Mouse (Mus musculus) intestine, postnatal 0 days (tissue): Measurements from ENCODE around the gene Lrrc28. TPM values are rescaled to one million over a fixed set of nuclear protein-coding genes. Genes with fewer than 3 reads are reported as not detected.

ENCODE experiments used
- ATAC-seq: fragments of 200-750 bp; cut with Nextera tagmentation; 2 replicates; pipeline ENCODE4 v1.8.0; 2017; ENCODE audit warnings: mild to moderate bottlenecking, moderate TSS enrichment, moderate library complexity
- H3K27ac ChIP-seq: fragments of 300-500 bp; sonication (generic); 2 replicates; pipeline ENCODE4 v1.5.1; 2014; ENCODE audit warnings: mild to moderate bottlenecking, low read depth, low read length, moderate library complexity
- H3K27me3 ChIP-seq: fragments of 300-500 bp; sonication (generic); replicated peaks from 2 replicates; pipeline ENCODE4 v1.6.1; 2014; ENCODE audit warnings: low read length, mixed read lengths; ENCODE audit not compliant: control insufficient read depth, insufficient read depth
- H3K36me3 ChIP-seq: fragments of 300-500 bp; sonication (generic); 2 replicates; pipeline ENCODE4 v1.6.1; 2014; ENCODE audit warnings: mild to moderate bottlenecking, moderate library complexity; ENCODE audit not compliant: control insufficient read depth, insufficient read depth
- H3K4me1 ChIP-seq: fragments of 300-500 bp; sonication (generic); replicated peaks from 2 replicates; pipeline ENCODE4 v1.6.1; 2014; ENCODE audit warnings: antibody characterized with exemption, low read length, mixed read lengths; ENCODE audit not compliant: control insufficient read depth, insufficient read depth
- H3K4me2 ChIP-seq: fragments of 300-500 bp; sonication (generic); replicated peaks from 2 replicates; pipeline ENCODE4 v1.6.1; 2014; ENCODE audit warnings: low read depth, mild to moderate bottlenecking, moderate library complexity
- H3K4me3 ChIP-seq: fragments of 300-500 bp; sonication (generic); 2 replicates; pipeline ENCODE4 v1.5.1; 2014; ENCODE audit warnings: low read depth, low read length
- H3K9ac ChIP-seq: fragments of 300-500 bp; sonication (generic); 2 replicates; pipeline ENCODE4 v1.6.1; 2014; ENCODE audit warnings: mild to moderate bottlenecking, low read depth, low read length
- H3K9me3 ChIP-seq: fragments of 300-500 bp; sonication (generic); 2 replicates; pipeline ENCODE4 v1.6.1; 2016; ENCODE audit warnings: mixed run types; ENCODE audit not compliant: control insufficient read depth
- CTCF ChIP-seq: sonication (generic); IDR thresholded peaks from 2 replicates; pipeline ENCODE4 v1.5.1; 2016; ENCODE audit warnings: low read depth, mild to moderate bottlenecking, control low read depth, antibody characterized with exemption, moderate library complexity
- WGBS: fragments of 180-500 bp; shearing (Covaris S2); extraction: QIAGEN DNeasy Blood & Tissue Kit; methylation state at CpG from one replicate; pipeline ENCODE4 v1.1.7; 2014; 5-methylcytosine and 5-hydroxymethylcytosine counted together
- polyA plus RNA-seq: library from polyadenylated mRNA; unstranded; fragments of >200 nt; fragmentation: Nextera tagmentation; extraction: Ambion mirVana; gene quantifications from 2 replicates; pipeline ENCODE4 v1.2.1, GENCODE M21; 2015

The Lrrc28 gene
- polyA plus RNA-seq, 1 experiment from 2014 or later: 16.1 TPM

DNA sequence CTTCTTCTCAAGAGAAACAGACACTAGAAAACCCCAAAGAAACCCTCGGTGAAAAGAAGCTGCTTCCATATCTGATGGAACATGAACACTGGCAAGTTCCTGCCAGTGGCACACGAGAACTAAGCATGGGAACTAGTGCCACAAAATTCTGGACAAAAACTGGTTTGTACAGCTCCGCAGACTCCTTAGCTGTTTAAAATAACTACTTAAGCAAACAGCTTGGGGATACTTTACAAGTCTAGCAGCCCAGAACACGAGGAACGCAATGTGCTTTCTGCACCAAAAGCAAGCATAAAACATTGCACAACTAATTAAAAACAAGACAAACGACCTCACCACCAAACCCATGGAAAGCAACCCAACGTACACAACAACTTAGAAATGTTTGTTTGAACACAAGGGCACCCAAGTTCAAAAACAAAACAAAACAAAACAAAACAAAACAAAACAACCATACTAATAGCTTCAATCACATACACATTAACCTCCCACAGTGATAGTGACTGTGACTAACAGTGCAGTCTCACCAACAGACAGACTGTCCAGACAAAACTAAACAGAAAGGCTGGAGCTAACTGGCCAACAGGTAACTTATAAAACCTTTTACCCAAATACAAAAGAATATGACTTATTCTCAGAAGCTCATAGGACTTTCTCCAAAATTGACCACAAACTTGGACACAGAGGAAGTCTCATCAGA, 66.1 kb downstream of the Lrrc28 start:
- Histone ChIP-seq H3K27me3 (no peaks in the 10 kb centered on the region), H3K4me1 (no peaks in the 10 kb centered on the region), H3K4me2 (no peak overlapping the region), H3K27ac (no peak overlapping the region), H3K36me3 (no peaks in the 10 kb centered on the region), H3K4me3 (no peak overlapping the region), H3K9me3 (no peaks in the 10 kb centered on the region), H3K9ac (no peak overlapping the region)
- WGBS: 55% methylated on average over 7 of the region's 7 CpGs
- no peak for ATAC-seq
- TF ChIP-seq CTCF: no peak

DNA sequence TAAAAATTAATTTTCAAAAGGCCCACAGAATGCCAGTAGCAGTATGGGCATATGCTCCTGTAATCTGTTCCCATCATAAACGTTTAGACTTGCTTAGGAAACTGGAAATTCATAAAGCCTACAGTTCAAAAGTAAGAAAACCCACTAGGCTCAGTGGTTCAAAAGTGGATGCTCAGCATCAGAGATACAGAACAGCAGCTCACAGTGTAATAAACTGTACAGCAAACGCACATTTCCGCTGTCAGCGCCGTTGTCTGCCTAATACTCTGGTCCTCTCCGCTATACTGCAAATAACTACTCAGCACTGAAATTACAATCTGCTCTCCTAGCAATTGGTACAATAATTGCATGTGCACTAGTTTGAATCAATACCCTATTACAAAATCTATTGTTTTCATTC, 67.0 kb downstream of the Lrrc28 start:
- WGBS: 81% methylated on average over 6 of the region's 6 CpGs
- H3K4me1 ChIP-seq: no peaks in the 10 kb centered on the region
- no peak overlapping the region for H3K27ac ChIP-seq
- no peaks in the 10 kb centered on the region for H3K36me3 ChIP-seq
- H3K9me3 ChIP-seq: no peaks in the 10 kb centered on the region
- no peak overlapping the region for H3K4me3 ChIP-seq
- no peaks in the 10 kb centered on the region for H3K27me3 ChIP-seq
- no peak for TF ChIP-seq CTCF
- no peak for ATAC-seq
- no peak overlapping the region for H3K4me2 ChIP-seq
- H3K9ac ChIP-seq: no peak overlapping the region

DNA sequence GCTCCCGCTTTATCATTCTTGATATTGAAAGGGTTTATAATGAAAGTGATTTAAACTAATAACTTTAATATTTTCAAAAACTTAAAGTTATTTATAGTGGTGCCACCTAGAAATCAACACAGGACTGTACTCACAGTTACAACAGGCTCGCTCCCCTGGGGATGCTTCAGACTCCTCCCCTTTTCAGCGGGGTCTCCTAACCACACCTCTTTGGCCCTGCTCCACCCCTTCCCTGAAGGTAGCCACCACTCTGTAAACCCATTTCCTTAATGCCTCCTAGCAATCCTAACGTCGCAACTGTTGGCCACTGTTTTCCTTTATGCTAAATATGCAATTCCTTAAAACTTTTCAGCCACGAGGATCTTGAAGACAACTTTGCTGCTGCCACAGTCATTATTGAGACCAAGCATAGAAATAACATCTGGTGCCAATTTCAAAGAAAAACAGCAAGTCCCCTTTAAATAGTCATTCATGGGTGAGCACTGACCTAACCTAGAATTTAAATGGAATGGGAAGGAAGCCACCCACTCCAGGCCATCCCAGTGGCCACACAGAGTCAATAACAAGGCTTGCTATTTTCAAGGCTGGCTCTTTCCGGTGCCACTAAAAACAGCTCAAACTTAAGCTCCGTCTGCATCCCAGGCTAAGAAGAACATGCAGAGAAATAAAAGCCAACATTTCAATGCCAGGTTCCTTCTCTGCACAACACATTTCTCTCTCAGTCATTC, 78.4 kb downstream of the Lrrc28 start:
- Histone ChIP-seq H3K4me1 (no peaks in the 10 kb centered on the region), H3K4me3 (no peak overlapping the region), H3K27ac (no peak overlapping the region), H3K9ac (no peak overlapping the region), H3K27me3 (no peaks in the 10 kb centered on the region), H3K9me3 (no peaks in the 10 kb centered on the region), H3K36me3 (no peaks in the 10 kb centered on the region), H3K4me2 (no peak overlapping the region)
- no peak for TF ChIP-seq CTCF
- WGBS: 67% methylated on average over 8 of the region's 8 CpGs
- no peak for ATAC-seq

DNA sequence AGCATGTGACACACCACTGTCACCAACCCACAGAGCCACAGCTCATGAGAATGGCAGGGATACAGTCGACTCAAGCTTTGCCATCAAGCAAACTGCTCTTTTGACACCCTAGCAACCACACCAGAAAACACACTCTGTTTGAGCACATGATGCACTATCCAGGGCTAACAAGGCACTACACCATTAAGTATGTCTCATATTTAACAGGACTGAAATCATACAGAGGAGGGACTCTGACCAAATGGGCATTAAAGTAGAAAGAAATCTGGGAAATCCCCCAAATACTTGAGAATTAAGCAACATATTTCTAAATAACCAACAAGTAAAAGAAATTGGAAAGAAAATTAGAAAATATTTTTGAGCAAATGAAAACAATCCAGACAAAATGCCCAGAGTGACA, 79.9 kb downstream of the Lrrc28 start:
- ATAC-seq: no peak
- no peaks in the 10 kb centered on the region for H3K27me3 ChIP-seq
- no peaks in the 10 kb centered on the region for H3K36me3 ChIP-seq
- no peak overlapping the region for H3K4me2 ChIP-seq
- no peak overlapping the region for H3K9ac ChIP-seq
- WGBS: 66% methylated on average over 1 of the region's 1 CpGs
- no peaks in the 10 kb centered on the region for H3K9me3 ChIP-seq
- no peak overlapping the region for H3K4me3 ChIP-seq
- no peak overlapping the region for H3K27ac ChIP-seq
- TF ChIP-seq CTCF: no peak
- H3K4me1 ChIP-seq: no peaks in the 10 kb centered on the region

DNA sequence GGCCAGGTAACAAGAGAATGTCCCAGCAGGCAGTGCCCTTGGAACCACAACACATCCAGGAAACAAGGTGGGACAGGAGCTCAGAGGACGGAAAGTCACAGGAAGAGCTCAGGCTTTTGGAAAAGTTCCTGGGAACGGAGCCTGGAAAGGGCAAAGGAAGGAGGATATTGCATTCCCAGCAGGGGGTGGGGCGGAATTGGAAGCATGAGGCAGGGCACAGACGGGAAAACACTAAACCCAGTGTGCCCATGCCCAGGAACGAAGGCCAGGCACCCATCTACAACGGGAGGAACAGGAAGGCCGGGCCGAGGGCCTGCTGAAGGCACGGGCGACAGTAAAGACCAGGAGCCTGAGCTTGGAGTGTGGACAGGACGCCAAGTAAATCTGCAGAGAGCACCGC, 82.9 kb downstream of the Lrrc28 start:
- Histone ChIP-seq H3K27me3 (no peaks in the 10 kb centered on the region), H3K27ac (no peak overlapping the region), H3K36me3 (no peaks in the 10 kb centered on the region), H3K4me1 (no peaks in the 10 kb centered on the region), H3K9ac (no peak overlapping the region), H3K4me3 (no peak overlapping the region), H3K4me2 (no peak overlapping the region), H3K9me3 (no peaks in the 10 kb centered on the region)
- no peak for ATAC-seq
- TF ChIP-seq CTCF: no peak
- WGBS: 61% methylated on average over 12 of the region's 12 CpGs

DNA sequence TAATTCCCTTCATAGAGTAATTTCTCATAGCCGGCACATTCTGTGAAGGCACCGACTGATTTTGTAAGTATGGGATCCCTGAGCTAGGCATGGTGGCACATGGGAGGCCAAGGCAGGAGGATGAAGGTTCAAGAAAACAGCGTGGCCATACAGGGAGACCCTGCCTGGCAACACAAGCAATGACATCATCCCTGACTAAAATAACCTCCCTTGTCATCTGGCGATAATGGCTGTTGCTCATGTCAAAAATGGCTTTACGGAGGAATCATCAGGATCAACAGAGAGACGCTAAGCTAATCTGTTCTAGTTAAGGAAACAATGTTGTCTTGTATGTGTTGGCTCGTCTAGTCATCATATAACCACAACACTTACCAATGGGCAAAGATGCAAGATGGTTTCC, 85.6 kb downstream of the Lrrc28 start:
- no peaks in the 10 kb centered on the region for H3K4me1 ChIP-seq
- no peak overlapping the region for H3K9ac ChIP-seq
- no peak for TF ChIP-seq CTCF
- no peak overlapping the region for H3K4me3 ChIP-seq
- WGBS: 87% methylated on average over 7 of the region's 7 CpGs
- no peaks in the 10 kb centered on the region for H3K9me3 ChIP-seq
- no peak for ATAC-seq
- no peaks in the 10 kb centered on the region for H3K36me3 ChIP-seq
- no peaks in the 10 kb centered on the region for H3K27me3 ChIP-seq
- H3K27ac ChIP-seq: no peak overlapping the region
- no peak overlapping the region for H3K4me2 ChIP-seq
